Mouse (Mus musculus): ENCODE results near the gene Golga3.
A peak's percentile ranks its signal among the peaks of the same experiment; 100 is the strongest.

Golga3 gene

DNA sequence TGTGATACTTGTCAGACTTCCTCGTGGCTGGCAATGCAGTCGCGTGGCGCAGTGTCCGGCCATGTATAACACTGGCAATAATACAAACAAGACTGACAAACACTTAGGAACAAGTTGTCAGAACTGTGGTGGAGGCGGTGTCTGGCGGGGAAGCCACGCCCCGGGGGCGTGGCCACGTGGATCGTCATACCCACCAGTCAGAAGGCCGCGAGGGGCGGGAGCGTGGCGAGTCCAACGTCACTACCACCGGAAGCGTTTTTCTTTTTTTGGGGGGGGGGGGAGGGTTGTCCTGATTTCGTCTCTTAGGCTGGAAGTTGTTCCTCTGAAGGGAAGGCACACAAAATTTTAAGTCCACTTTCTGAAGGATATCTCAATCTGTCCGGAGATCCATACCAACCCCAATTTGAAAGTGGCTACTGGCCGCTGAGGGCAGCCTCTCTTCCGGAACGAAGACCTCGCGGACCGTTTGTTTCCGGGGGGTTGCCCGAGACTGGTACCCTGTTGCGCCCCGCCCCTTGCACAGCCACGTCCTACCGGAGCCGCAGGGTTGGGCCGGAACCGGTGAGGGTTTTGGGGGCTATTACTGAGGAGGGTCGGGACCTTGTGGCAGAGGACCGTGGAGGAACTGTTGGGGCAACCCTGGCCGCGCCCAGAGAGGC, at the start of gene Golga3:
TSS of gene Golga3 (plus strand) at position 340 of the 659 bp plus-strand sequence.
- peak; percentile 83 for DNase-seq (ENCODE audit: low spot score)

DNA sequence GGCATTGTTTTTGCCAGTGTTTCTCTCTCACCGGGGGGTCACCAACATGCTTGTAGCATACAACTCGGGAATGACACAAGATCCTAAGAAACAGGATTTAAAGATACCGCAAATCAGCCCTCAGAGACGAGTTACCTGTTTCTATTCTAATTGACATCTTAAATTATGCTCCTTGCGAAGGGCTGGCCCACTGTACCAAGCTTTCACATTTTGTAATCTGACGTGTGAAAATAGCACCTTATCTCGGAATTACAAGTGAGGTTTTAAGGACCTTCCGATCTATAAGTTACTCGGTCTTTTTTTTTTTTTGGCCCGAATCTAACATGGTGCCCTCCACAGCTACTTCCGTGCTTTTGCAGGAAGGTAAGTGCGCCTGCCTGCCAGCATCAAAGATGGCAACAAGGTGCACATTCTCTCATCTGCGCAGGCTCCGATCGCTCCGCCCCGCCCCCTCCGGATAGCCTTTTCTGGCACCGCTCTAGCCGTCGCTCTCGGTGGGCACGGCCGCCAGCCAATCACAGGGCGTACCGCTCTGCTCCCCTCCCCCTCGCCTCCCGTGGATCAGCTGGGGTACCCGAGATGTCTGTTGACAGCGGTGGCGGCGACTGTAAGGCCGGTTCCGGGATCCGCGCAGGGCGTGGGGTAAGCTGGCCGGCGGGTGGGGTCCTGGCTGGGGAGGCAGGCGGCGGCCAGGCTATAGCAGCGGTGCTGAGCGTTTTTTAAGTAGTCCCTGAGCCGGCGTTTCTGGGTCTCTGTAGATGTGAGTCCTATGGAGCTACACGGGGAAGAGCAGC, 41.0 kb upstream of the Golga3 start, which contains the start of gene Chfr:
TSS of gene Chfr (plus strand) at position 550 of the 794 bp plus-strand sequence.
- DNase-seq (ENCODE audit: low spot score) = peak; percentile 99

- DNase-seq (ENCODE audit: low spot score) = no peak
Observed at GRCm38 (mm10) chr5:110136087-110136464, 40.4 kb upstream of the Golga3 start.

GRCm38 (mm10) chr5:110137816-110138215, 38.7 kb upstream of the Golga3 start:
- DNase-seq (ENCODE audit: low spot score) = no peak

DNA sequence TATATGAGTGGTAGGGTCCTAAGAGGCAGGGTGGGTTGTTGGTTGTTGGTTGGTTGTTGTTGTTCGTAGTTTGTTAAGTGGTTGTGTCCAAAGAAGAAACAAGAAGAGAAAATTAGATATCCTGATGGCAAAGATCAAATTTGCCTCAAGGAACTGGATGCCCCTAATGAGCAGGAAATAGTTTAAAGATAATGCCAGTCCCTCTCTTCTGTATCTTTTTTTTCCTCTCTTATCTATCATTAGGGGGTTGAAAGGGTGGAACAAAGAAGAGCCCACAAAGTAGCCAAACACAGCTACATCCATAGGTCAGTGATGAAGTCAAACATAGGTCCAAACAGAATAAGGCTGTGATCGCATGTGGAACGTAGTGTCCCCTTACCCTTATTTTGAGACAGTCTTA, 37.2 kb upstream of the Golga3 start:
- no peak for DNase-seq (ENCODE audit: low spot score)

GRCm38 (mm10) chr5:110140424-110140823, 36.1 kb upstream of the Golga3 start:
- DNase-seq (ENCODE audit: low spot score) = no peak

- DNase-seq (ENCODE audit: low spot score) = no peak
Observed at GRCm38 (mm10) chr5:110142309-110142708, 34.2 kb upstream of the Golga3 start.

DNA sequence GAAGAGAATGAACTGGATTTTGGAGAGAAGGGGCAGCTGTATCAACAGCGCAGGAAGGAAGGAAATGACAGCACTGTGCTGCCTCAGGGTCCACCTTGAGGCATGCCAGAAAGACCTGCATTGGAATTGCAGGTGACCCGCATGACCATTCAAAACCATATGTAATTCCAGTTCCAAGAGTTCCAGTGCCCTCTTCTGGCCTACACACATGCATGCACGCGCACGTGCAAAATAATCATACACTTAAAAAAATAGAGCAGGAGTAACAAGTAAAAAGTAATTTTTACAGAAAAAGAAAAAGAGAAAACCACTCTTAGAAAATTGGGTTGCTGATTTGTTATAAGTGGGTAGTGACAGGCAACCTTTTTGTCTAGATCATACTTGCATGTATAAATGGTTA, 33.5 kb upstream of the Golga3 start:
- no peak for DNase-seq (ENCODE audit: low spot score)

DNA sequence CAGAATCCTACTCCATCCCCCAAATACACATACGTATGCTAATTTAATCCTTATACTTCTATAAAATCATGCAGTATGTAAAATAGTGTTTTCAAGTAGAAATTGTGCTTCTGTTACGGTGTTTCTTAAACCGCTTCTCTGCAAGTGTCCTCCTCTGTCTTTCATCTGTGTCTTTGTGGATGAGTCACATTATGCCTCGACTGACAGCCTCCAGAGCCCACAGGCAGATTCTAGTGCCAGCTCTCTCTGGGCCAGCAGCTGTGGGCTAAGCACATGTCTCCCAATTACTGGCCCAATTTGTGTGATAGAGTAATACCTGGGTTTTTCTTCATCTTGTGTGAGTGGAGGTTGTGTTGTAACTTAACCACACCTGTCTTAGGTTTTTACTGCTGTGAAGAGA, 7.1 kb upstream of the Golga3 start:
- no peak for DNase-seq (ENCODE audit: low spot score)

DNA sequence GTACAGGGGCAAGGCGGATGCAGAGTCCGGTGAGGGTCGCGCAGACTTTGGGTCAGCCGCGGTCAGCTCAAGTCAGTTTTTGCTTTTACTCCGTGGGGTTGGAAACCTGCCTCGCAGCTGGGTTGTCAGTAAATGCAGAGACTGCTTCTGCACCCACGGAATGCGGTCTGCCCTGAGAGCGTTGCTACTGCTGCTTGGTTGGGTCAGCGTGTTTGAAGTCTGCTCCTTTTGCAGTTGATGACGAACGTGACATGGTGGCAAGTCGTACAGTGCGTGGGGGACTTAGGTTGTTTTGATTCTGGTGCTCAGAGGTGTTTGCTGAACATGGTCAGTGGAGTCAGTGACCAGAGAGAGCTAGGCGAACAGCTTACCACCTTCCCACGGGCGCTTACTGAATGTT, 520 bp downstream of the Golga3 start:
- no peak for DNase-seq (ENCODE audit: low spot score)

DNA sequence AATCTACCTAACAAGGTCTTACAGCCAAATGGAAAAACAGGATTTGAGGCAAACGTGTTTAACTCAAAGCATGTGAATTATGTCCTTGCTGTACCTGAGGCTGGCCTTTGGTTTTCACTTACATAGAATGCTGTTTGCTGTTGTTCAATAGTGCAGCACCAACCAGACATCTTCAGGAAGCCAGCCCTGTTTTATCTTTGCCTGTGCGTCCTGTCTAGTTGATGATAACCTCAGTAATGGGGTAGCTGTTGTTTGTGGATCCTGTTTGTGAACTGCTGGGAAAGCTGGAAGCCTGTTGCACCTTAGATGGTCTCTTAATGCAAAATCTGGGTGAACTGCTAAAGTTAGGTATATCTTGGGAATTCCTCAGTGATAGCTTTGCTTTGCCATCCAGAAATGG, 2.1 kb downstream of the Golga3 start:
- no peak for DNase-seq (ENCODE audit: low spot score)

DNA sequence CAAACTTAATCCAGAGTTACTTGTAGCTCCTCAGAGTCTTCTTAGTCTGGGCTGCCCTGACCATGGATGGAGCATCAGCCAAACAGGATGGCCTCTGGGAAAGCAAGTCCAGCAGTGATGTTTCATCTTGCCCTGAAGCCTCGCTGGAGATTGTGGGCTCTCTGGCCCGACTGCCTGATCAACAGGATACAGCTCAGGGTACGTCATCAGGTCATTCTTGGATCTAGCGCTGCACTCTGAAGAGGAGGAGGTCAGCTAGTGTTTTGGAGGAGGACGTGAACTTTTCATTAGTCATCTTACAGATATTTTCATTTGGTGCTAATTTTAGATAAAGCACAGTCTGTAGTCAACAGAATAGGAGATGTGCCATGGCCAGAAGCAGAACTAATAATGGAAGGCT, 5.2 kb downstream of the Golga3 start:
- no peak for DNase-seq (ENCODE audit: low spot score)

DNA sequence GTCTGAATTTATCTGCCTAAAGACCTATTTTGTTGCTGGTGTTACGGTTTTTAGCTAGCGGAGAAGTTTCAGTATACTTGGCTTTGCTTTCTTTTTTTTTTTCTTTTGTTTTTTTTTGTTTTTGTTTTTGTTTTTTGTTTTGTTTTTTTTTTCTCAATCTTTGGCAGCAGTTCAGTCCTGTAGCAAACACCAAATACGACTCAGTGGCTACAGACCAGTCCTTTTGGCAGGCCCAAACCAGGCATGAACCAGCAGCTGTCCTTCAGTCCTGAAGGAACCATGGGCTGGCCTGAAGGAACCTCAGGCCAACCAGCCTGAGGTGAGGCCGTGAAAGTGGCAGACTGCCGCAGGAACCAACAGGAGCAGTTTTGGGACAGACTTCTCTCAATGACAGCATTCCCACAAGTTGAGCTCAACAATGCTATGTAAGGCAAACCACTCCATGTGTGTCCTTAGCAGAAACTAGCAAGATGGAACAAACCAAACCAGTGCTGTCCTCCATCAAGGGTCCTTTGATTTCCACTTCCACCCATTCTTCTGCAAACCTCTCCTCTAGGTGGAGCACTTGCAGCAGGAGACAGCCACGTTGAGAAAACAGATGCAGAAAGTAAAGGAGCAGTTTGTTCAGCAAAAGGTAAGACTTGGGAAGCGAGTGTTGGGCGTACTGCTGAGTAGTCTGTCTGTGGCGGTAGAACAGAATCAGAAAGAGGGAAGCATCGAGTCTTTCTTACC, 26.8 kb downstream of the Golga3 start:
- DNase-seq (ENCODE audit: low spot score) = no peak

GRCm38 (mm10) chr5:110204777-110205176, 28.3 kb downstream of the Golga3 start:
- no peak for DNase-seq (ENCODE audit: low spot score)

DNA sequence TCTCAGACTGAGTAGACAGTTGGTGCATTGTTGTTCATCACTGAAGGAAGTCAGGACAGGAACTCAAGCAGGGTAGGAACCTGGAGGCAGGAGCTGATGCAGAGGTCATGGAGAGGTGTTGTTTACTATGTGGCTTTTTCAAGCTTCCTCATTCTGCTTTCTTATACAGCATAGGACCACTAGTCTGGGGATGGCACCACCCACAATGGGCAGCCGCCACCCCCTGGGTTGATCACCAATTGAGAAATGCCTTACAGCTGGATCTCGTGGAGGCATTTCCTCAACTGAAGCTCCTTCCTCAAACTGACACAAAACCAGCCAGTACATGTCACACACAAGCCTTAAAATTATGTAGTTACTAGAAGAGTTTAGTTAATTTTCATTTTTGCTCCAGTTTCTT, 34.8 kb downstream of the Golga3 start:
- no peak for DNase-seq (ENCODE audit: low spot score)

- DNase-seq (ENCODE audit: low spot score) = no peak
Observed at GRCm38 (mm10) chr5:110216780-110217179, 40.3 kb downstream of the Golga3 start.

GRCm38 (mm10) chr5:110220331-110220730, 43.8 kb downstream of the Golga3 start:
- DNase-seq (ENCODE audit: low spot score) = no peak

DNA sequence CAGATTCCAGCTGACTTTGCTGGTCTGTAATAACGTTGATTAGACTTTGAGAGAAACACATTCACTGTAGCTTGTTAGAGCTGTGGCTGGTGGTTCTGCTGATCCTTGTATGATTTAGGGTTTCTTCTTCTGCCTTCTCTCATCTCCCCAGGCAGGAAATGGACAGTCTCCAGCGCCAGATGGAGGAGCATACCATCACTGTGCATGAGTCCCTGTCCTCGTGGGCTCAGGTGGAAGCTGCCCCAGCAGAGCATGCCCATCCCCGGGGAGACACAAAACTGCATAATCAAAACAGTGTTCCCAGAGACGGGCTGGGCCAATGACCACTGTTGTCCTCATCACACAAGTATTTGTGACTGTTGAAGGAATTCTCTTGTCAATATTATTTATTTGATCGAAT, 46.3 kb downstream of the Golga3 start:
- no peak for DNase-seq (ENCODE audit: low spot score)

- DNase-seq (ENCODE audit: low spot score) = no peak
Observed at GRCm38 (mm10) chr5:110225056-110225455, 48.6 kb downstream of the Golga3 start.

- DNase-seq (ENCODE audit: low spot score) = no peak
Observed at GRCm38 (mm10) chr5:110227336-110227883, 50.9 kb downstream of the Golga3 start.

GRCm38 (mm10) chr5:110230401-110230779, 53.9 kb downstream of the Golga3 start:
- no peak for DNase-seq (ENCODE audit: low spot score)

DNA sequence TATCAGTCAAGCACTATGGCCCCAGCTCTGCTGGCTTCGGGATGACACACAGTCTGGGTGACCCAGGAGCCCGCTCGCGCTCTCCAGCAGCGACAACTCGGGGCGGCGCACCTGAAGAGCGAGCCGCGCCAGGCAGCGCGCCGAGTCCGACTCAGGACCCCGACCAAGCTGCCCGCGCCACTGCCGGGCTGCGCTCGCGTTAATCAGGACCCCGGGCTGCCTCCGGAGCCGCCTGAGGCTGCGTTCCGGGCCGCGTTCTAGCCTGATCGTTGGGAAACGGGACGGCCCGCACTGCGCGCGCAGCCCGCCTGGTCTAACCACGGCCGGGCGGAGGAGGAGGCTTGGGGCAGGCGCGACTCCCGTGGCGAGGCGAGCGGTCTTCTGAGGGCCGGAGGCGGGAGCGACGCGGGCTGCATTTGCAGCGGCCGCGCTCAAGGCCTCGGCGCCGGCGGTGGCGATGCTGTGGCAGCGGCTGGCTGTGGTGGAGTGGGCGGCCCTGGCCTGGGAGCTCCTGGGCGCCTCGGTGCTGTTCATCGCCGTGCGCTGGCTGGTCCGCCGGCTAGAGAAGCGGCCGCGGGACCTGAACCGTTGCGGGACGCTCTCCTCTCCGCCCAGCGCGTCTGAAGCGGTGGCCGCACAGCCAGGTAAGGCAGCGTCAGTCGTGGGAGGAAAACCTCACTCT, 54.4 kb downstream of the Golga3 start, which contains the start of gene Ankle2:
TSS of gene Ankle2 (plus strand) at position 225 of the 682 bp plus-strand sequence.
- peak; percentile 93 for DNase-seq (ENCODE audit: low spot score)

All from urinary bladder, postnatal 25 days (tissue).